Mouse (Mus musculus) subcutaneous adipose tissue, adult 2 months (tissue): ENCODE measurements around the gene Apol7e. TPM values are rescaled to one million over a fixed set of nuclear protein-coding genes. Genes with fewer than 3 reads are reported as not detected.

Source experiments
- polyA plus RNA-seq: library from polyadenylated mRNA; depleted of rRNA; stranded (reverse); fragments of >200 nt; gene quantifications from 2 replicates; pipeline ENCODE4 v1.2.3, GENCODE M21; 2012; ENCODE audit warnings: low replicate concordance; rRNA removed

Apol7e gene
- 0.40 and 0.49 TPM in 2 replicates for polyA plus RNA-seq

GRCm38 (mm10) chr15:77698656-77699055 lies at the start of gene Apol7e:
Gene Apol7e (plus strand): TSS chr15:77698857.

GRCm38 (mm10) chr15:77728739-77729138 lies 30.1 kb downstream of the Apol7e start, which contains the start of gene Apol9b:
Gene Apol9b (plus strand): TSS chr15:77729039.

GRCm38 (mm10) chr15:77756848-77757247 lies 58.2 kb downstream of the Apol7e start, which contains the start of gene Apol8:
Gene Apol8 (minus strand): TSS chr15:77757003.

Other genes starting within 250 kb of the Apol7e start
- not detected in 2 replicates for gene Apol10a, start 221.8 kb upstream of the Apol7e start, polyA plus RNA-seq
- gene Apol11a, start 190.6 kb upstream of the Apol7e start, polyA plus RNA-seq, result not detected in 2 replicates
- 0.36 and 0.49 TPM in 2 replicates for gene Apol7c, start 165.5 kb upstream of the Apol7e start, polyA plus RNA-seq
- gene 1700025B11Rik, start 137.0 kb upstream of the Apol7e start, polyA plus RNA-seq, result not detected in 2 replicates
- 1.7 and 3.8 TPM in 2 replicates for gene Apol10b, start 102.7 kb upstream of the Apol7e start, polyA plus RNA-seq
- gene Gm36245, start 99.6 kb upstream of the Apol7e start, polyA plus RNA-seq, result not detected in 2 replicates
- gene Apol11b, start 55.6 kb upstream of the Apol7e start, polyA plus RNA-seq, result 0.05 TPM in 1 of 2 replicates, not detected in the other
- 4.9 and 7.3 TPM in 2 replicates for gene Apol9b, start 30.2 kb downstream of the Apol7e start, polyA plus RNA-seq
- gene Apol8, start 58.1 kb downstream of the Apol7e start, polyA plus RNA-seq, result 0.09 and 0.12 TPM in 2 replicates
- 90.1 and 107 TPM in 2 replicates for gene Myh9, start 143.3 kb downstream of the Apol7e start, polyA plus RNA-seq
- gene Txn2, start 230.1 kb downstream of the Apol7e start, polyA plus RNA-seq, result 259 and 277 TPM in 2 replicates